Mouse (Mus musculus) cortical plate, adult 2 months (tissue): ENCODE results near the gene Dclre1b. TPM values are rescaled to one million over a fixed set of nuclear protein-coding genes. Genes with fewer than 3 reads are reported as not detected.

Experiments
- H3K27ac ChIP-seq: fragments of 200-500 bp; 2 replicates; pipeline ENCODE4 v1.5.1; 2012; ENCODE audit warnings: low read length, control low read depth, inconsistent platforms; ENCODE audit not compliant: insufficient read depth
- H3K4me1 ChIP-seq: fragments of 200-500 bp; 2 replicates; pipeline ENCODE4 v1.6.1; 2011; ENCODE audit warnings: low read length; ENCODE audit not compliant: control insufficient read depth, insufficient read depth
- H3K4me3 ChIP-seq: fragments of 200-500 bp; 2 replicates; pipeline ENCODE4 v1.5.1; 2011; ENCODE audit warnings: mild to moderate bottlenecking, low read length, control low read depth; ENCODE audit not compliant: insufficient read depth
- CTCF ChIP-seq: fragments of 200-500 bp; IDR thresholded peaks from 2 replicates; pipeline ENCODE4 v1.5.1; 2011; ENCODE audit warnings: mild to moderate bottlenecking, control low read depth, low read length; ENCODE audit not compliant: insufficient read depth; ENCODE audit errors: extremely low read depth
- POLR2A ChIP-seq: fragments of 200-500 bp; IDR thresholded peaks from 2 replicates; pipeline ENCODE4 v1.6.1; 2011; ENCODE audit warnings: mild to moderate bottlenecking, low read length, control low read depth; ENCODE audit not compliant: insufficient read depth; ENCODE audit errors: extremely low read depth
- polyA plus RNA-seq: library from polyadenylated mRNA; depleted of rRNA; stranded (reverse); fragments of >200 nt; gene quantifications from 2 replicates; pipeline ENCODE4 v1.2.3, GENCODE M21; 2012

The Dclre1b gene
- polyA plus RNA-seq, 1 experiment, result 6.6 TPM

DNA sequence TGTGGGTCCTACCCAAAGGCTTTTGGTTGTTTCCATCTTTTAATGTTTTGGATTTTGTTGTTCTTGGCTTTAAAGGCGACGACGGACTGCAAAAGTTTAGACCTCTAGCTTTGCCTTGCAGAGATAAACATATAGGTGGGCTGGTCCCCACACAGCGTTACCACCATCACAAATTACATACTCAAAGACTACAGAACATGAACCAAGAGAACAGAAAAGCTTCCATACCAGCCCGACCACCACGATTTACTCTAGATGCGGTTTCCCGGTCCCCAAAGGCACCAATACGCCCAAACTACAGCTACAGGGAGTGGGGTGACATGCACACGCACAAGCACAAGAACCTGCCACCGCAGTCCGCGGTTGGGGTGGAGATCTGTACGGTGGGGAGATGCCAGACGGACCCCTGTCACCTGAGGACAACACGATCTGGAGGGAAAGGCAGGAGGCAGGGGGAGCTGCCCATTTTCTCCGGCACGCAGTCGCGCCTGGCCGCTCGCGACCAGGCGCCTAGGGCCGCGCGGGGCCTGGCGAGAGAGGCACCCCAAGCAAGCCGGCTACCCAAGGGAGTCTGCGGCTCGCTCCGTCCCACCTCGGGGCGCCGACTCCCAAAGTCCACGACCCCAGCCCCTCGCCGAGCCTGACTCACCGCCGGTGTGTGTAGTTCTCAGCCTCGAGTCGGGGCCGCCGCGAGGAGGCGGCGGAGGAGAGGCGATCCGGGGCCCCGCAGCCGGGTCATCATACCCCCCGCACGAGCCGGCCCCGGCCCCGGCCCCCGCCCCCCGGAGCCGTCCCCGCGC is 18.7 kb downstream of the Dclre1b start:
- peak overlapping the region; percentile 97 for H3K4me3 ChIP-seq
- peak overlapping the region; percentile 84 for H3K27ac ChIP-seq
- H3K4me1 ChIP-seq, result peaks cover 4% of the 10 kb centered on the region; the same call in 1 of the 2 replicates
- no peak for TF ChIP-seq POLR2A
- TF ChIP-seq CTCF, result no peak

DNA sequence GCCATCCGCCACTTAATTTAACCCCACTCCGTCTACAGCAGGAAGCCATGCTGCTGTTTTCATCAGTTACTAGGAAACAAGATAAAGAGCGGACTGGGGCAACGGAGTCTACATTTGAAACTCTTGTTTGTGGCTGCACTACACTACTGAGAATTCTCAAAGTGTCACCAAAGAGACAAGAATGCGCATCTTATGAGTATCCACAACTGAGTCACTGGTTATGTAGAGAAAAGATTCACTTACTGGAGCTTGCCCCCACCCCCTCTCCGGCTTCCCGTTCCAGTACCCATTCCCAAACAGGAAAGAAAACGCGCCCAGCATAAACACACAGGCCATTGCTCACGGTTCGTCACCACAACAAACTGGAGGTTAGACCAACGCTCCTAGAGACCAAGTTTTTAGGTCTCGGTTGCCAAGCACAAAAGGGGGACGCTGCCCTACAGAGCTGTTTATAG is 19.3 kb downstream of the Dclre1b start:
- no peak for TF ChIP-seq CTCF
- peak overlapping the region; percentile 84 for H3K27ac ChIP-seq

DNA sequence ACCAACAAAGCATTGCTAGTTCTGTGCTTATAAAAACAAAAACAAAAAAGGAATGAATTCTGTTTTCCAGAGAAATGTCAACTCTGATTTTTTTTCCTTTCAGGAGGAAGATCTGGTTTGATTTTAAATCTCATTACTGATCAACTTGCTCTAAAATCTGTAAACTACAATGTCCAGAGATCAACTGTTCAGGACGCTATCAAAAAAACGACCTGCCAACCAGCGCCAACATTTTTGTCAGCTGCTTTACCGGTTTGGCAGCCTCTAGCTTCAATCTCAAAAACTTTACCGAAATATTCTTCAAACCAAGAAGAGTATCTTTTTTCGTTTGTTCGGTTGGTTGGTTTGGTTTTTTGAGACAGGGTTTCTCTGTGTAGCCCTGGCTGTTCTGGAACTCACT is 20.1 kb downstream of the Dclre1b start:
- H3K27ac ChIP-seq, result no peak overlapping the region
- no peak overlapping the region for H3K4me3 ChIP-seq
- no peak for TF ChIP-seq CTCF
- no peak for TF ChIP-seq POLR2A
- H3K4me1 ChIP-seq, result peaks cover 6% of the 10 kb centered on the region; the same call in 1 of the 2 replicates

More for the DNA sequence above, 19.3 kb downstream of the Dclre1b start:
- Histone ChIP-seq H3K4me3 (peak overlapping the region; percentile 97), H3K4me1 (peaks cover 4% of the 10 kb centered on the region; the same call in 1 of the 2 replicates)

DNA sequence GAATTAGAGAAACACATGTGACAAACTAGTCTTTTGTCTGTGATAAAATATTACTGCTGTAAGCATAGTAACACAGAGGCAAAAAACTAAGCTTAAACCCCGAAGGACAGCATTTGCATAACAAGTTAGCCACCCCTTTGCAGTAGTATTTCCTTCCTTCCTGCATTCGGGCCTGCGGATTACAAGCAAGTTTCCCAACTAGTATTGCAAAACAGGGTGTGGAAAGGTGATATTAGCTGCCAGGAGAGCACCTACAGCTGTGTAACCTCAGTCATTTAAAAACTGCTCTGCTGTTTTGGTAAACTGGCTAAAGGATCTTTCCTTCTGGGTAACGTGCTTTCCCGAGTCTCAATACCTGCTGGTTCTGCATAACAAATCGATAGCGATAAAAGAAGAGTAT is 22.0 kb downstream of the Dclre1b start:
- H3K27ac ChIP-seq, result no peak overlapping the region
- no peak overlapping the region for H3K4me3 ChIP-seq
- H3K4me1 ChIP-seq, result peaks cover 6% of the 10 kb centered on the region; the same call in 1 of the 2 replicates
- TF ChIP-seq CTCF, result no peak
- TF ChIP-seq POLR2A, result no peak

DNA sequence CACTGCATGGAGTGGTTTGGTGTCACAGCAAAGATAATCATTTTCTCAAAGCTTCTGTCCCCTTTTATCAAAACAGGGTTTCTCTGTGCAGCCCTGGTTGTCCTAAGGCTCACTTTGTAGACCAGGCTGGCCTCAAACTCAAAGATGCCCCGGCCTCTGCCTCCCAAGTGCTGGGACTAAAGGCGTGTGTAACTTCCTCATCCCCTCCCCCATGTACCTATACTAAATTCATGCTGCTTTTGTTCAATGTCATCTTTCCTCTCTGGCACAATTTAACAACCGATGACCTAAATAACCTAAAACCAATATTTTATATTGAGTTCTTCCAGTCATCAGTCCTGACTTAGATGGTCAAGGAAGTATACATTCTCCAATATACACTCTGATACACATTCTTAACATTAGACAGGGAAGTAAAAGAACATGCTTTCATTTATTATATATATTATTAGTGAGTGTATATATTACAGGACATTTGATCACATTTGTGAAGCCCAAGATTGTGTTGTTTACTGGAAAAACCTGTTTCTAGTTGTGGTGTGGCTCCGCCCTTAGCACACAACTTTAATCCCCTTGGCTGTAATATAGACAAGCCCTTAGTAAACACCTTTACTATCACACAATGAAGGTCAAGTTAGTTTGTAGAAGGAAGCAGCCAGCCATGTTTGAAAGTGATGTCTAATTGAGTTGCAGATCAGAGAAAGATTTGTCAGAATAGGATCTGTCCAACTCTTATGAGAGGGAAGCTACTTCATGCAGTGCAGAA is 26.2 kb downstream of the Dclre1b start:
- H3K4me3 ChIP-seq, result no peak overlapping the region
- H3K4me1 ChIP-seq, result peaks cover 9% of the 10 kb centered on the region
- TF ChIP-seq CTCF (no peak), POLR2A (no peak)
- H3K27ac ChIP-seq, result no peak overlapping the region

DNA sequence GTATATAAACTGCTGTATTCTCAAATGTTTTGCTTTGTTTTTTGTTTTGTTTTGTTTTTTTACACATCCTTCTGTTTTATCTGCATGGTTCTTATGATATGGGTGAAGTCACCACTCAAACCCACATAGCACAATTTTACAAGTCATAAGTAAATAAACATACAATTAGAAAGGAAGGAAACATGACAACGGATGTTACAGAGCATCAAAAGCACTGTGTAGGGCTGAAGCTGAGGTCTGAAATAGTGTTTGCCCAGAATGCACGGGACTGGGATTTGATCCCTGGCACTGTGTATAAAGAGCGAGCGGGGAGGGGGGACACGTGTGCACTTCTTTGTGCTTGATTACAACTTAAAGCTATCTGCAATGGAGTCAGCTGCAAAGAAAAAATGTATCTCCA is 28.5 kb downstream of the Dclre1b start:
- H3K4me3 ChIP-seq, result no peak overlapping the region
- H3K27ac ChIP-seq, result no peak overlapping the region
- peaks cover 6% of the 10 kb centered on the region for H3K4me1 ChIP-seq
- TF ChIP-seq CTCF, result no peak

DNA sequence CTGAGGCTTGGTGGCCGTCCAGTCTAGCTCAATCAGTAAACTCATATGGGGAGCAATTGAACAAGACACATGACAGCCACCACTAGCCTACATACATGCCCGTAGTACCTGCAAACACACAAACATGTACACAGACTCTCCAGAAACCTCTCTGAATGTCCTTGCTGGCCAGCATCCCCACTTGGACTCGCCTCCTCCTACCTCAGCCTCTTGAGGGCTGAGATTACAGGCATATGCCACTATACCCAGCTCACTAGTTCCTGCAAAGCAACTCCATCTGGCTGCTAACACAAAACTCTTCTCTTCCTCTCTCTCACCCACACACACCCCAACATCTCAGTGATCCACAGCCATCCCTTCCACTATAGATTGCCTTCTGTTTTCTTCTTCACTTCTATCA is 29.0 kb downstream of the Dclre1b start:
- 0 out of 2 replicates have a peak overlapping the region, but pooled peaks have one; percentile 6 for H3K27ac ChIP-seq
- no peak overlapping the region for H3K4me3 ChIP-seq
- H3K4me1 ChIP-seq, result peaks cover 6% of the 10 kb centered on the region
- no peak for TF ChIP-seq POLR2A
- TF ChIP-seq CTCF, result no peak

DNA sequence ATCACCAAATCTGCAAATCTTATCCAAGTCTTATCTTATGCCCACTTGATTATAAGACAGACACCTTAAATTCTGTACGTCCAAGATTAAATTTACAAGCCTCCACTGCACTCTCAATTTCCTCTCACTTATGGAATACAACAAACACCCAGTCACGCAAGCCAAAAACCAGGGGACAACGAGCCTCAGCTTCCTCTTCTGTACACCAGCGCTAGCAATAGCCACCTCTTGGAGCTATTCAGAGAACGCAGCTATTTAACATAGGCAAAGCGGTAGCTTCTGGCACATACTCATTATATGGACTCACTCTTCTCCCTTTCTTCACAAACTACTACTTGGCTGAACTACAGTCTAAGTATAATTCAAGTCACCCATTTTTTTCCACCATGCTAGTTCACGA is 30.1 kb downstream of the Dclre1b start:
- no peak for TF ChIP-seq CTCF
- TF ChIP-seq POLR2A, result no peak
- peaks cover 5% of the 10 kb centered on the region for H3K4me1 ChIP-seq
- H3K4me3 ChIP-seq, result no peak overlapping the region
- H3K27ac ChIP-seq, result no peak overlapping the region

DNA sequence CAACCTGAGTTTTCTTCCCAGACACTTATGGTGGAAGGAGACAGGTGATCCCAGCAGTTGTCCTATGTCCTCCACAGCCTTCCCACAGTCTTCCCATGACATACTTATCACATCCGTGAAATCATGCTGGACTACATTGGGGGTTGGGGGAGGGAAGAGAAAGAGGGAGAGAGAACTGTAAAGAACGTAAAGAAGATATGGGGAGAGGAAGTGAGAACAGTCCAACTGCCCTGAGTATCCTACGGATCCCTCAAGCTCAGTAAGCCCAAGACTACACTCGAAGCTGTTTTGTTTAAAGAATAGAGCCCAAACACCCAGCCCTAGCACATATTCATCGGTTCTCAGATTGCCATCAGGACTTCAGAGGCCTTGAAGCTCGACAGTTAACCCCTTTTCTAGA is 30.6 kb downstream of the Dclre1b start:
- Histone ChIP-seq H3K4me1 (peaks cover 5% of the 10 kb centered on the region), H3K27ac (no peak overlapping the region), H3K4me3 (no peak overlapping the region)
- TF ChIP-seq POLR2A (no peak), CTCF (no peak)
